Mouse (Mus musculus) hindbrain, embryonic 12.5 days (tissue): Measurements from ENCODE around the gene Arl5a. TPM values are rescaled to one million over a fixed set of nuclear protein-coding genes. Genes with fewer than 3 reads are reported as not detected.

Source experiments
- ATAC-seq: fragments of 200-750 bp; cut with Nextera tagmentation; 2 replicates; pipeline ENCODE4 v1.8.0; 2017; ENCODE audit warnings: moderate TSS enrichment; ENCODE audit not compliant: low FRiP score
- H3K27ac ChIP-seq: fragments of 300-500 bp; sonication (generic); 2 replicates; pipeline ENCODE4 v1.5.1; 2016; ENCODE audit warnings: mild to moderate bottlenecking
- H3K27me3 ChIP-seq: fragments of 300-500 bp; sonication (generic); 2 replicates; pipeline ENCODE4 v1.6.1; 2016; ENCODE audit warnings: mild to moderate bottlenecking
- H3K36me3 ChIP-seq: fragments of 300-500 bp; sonication (generic); 2 replicates; pipeline ENCODE4 v1.6.1; 2016; ENCODE audit warnings: mild to moderate bottlenecking
- H3K4me1 ChIP-seq: fragments of 300-500 bp; sonication (generic); 2 replicates; pipeline ENCODE4 v1.6.1; 2016
- H3K4me2 ChIP-seq: fragments of 300-500 bp; sonication (generic); replicated peaks from 2 replicates; pipeline ENCODE4 v1.6.1; 2016; ENCODE audit warnings: mild to moderate bottlenecking
- H3K4me3 ChIP-seq: fragments of 300-500 bp; sonication (generic); 2 replicates; pipeline ENCODE4 v1.5.1; 2016; ENCODE audit warnings: mild to moderate bottlenecking
- H3K9ac ChIP-seq: fragments of 300-500 bp; sonication (generic); 2 replicates; pipeline ENCODE4 v1.6.1; 2016; ENCODE audit warnings: mild to moderate bottlenecking, moderate library complexity
- H3K9me3 ChIP-seq: fragments of 300-500 bp; sonication (generic); replicated peaks from 2 replicates; pipeline ENCODE4 v1.6.1; 2016; ENCODE audit warnings: mild to moderate bottlenecking
- WGBS: fragments of 180-500 bp; shearing (Covaris S2); methylation state at CpG from one replicate; pipeline ENCODE4 v1.1.7; 2016; 5-methylcytosine and 5-hydroxymethylcytosine counted together
- polyA plus RNA-seq: library from polyadenylated mRNA; unstranded; fragments of >200 nt; fragmentation: Nextera tagmentation; extraction: Ambion mirVana; gene quantifications from 2 replicates; pipeline ENCODE4 v1.2.1, GENCODE M21; 2016

Arl5a gene
- polyA plus RNA-seq, 1 experiment from 2014 or later = 65.9 TPM

DNA sequence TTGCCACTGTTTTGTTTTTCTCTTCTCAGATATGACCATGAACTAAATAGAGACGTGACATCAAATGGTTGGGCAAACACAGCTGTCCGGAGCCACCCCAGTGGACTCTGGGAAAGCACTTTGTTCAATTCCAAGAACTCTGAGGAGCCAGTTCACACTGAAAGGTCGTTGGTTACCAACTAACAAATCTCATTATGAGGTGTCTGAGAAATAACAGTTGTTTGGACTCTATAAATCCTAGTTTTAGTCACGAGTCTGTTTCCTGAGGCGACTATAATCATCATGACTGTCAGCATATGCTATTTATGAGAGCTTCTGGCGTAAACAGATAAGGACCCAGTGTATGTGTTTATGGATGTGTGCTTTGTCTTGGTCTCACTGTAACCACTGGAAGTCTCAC is 52.2 kb downstream of the Arl5a start:
- Histone ChIP-seq H3K9ac (no peak overlapping the region), H3K36me3 (no peaks in the 10 kb centered on the region), H3K27me3 (no peaks in the 10 kb centered on the region), H3K4me2 (no peak overlapping the region), H3K4me3 (no peak overlapping the region), H3K27ac (no peak overlapping the region), H3K4me1 (no peaks in the 10 kb centered on the region), H3K9me3 (no peaks in the 10 kb centered on the region)
- ATAC-seq = no peak
- WGBS = 85% methylated on average over 6 of the region's 6 CpGs

DNA sequence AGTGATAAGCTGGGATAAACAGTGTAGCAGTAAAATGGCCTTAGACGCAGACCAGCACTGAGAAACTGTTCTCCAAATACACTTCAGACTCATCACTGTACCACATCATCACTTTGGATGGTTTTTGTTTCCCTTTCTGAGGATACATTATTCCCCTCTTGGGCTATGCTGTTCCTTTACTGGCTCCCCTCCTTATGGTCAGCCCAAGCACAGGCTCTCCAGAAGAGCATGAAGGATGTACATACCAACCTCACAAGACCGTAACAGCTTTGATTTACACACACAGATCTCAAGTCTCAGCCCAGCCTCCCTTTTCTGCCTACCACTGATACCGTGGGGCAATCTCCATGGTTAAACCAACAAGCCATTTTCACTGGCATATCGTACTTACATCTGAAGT is 52.6 kb downstream of the Arl5a start:
- Histone ChIP-seq H3K9me3 (no peaks in the 10 kb centered on the region), H3K27ac (no peak overlapping the region), H3K4me2 (no peak overlapping the region), H3K36me3 (no peaks in the 10 kb centered on the region), H3K9ac (no peak overlapping the region), H3K4me3 (no peak overlapping the region), H3K4me1 (no peaks in the 10 kb centered on the region; the same call in 1 of the 2 replicates), H3K27me3 (no peaks in the 10 kb centered on the region)
- 85% methylated on average over 4 of the region's 4 CpGs for WGBS
- ATAC-seq = no peak

DNA sequence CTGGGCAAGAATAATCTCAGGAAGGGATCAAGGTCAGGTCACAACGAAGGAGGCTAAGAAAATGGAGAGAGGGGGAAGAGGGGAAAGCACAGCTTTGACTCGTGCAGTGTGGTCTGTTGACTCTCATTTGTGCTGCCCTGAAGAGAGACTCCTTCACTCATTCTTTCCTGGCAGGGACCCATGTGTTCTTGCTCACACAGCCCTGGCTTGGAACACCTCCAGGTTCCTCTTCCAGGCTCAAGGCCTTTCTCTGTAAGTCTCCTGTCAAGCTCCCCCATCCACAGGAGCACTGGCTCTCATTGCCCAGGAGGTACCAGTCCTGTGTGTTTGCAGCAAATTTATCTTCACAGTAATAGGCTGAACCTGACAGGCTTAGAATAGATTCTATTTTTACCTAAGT is 53.6 kb downstream of the Arl5a start:
- 72% methylated on average over 2 of the region's 2 CpGs for WGBS

DNA sequence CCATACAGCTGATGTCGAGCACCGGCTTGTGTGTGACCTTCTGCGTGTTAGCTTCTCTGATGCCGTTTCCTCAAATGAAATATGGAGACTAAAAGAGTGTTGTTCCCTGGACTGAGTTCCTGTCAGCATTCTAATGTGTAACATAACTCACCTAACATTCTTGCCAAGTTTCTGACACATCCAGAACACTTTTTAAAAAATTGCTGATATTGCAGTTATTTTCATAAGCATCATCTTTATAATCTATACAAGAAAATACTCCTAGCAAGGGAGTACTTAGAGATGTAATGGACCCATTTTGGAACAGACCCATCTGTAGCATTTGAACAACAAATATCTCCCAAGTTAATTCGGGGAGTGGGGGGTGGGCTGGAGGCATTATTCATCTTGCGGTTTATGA is 55.1 kb downstream of the Arl5a start:
- H3K27me3 ChIP-seq = no peaks in the 10 kb centered on the region
- H3K27ac ChIP-seq = no peak overlapping the region

More for the DNA sequence above, 53.6 kb downstream of the Arl5a start:
- H3K9ac ChIP-seq = no peak overlapping the region
- ATAC-seq = no peak
- H3K4me1 ChIP-seq = no peaks in the 10 kb centered on the region; the same call in 1 of the 2 replicates
- no peak overlapping the region for H3K4me2 ChIP-seq
- H3K4me3 ChIP-seq = no peak overlapping the region
- H3K27me3 ChIP-seq = no peaks in the 10 kb centered on the region
- H3K27ac ChIP-seq = no peak overlapping the region
- no peaks in the 10 kb centered on the region for H3K9me3 ChIP-seq
- H3K36me3 ChIP-seq = no peaks in the 10 kb centered on the region

DNA sequence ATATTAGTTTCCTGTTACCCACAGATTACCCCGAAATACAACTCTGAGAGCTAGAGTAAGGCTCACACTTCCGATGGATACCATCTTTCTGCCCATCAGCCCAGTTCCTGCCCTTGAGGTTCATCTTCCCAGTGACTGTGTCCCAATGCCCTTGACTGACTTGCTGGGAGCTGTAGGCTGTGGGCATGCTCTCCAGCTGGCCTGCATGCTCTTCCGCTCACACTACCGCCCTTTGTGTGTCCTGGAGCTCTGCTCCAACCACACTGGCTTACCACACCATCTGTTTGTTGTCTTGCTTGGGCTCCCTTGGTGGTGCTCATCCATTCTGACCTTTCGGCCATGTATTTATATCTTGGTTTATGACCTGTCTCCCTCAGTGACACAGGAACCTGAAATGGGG is 57.0 kb downstream of the Arl5a start:
- H3K27me3 ChIP-seq = no peaks in the 10 kb centered on the region
- no peak overlapping the region for H3K4me2 ChIP-seq
- no peaks in the 10 kb centered on the region for H3K9me3 ChIP-seq
- H3K4me3 ChIP-seq = no peak overlapping the region
- ATAC-seq = no peak
- H3K9ac ChIP-seq = no peak overlapping the region
- no peaks in the 10 kb centered on the region for H3K36me3 ChIP-seq
- H3K4me1 ChIP-seq = no peaks in the 10 kb centered on the region; the same call in 1 of the 2 replicates
- no peak overlapping the region for H3K27ac ChIP-seq
- WGBS = 87% methylated on average over 5 of the region's 5 CpGs

More for the DNA sequence above, 55.1 kb downstream of the Arl5a start:
- H3K4me1 ChIP-seq = no peaks in the 10 kb centered on the region; the same call in 1 of the 2 replicates
- no peaks in the 10 kb centered on the region for H3K36me3 ChIP-seq
- no peak overlapping the region for H3K4me3 ChIP-seq
- WGBS = 92% methylated on average over 6 of the region's 6 CpGs
- no peaks in the 10 kb centered on the region for H3K9me3 ChIP-seq
- H3K4me2 ChIP-seq = no peak overlapping the region
- no peak overlapping the region for H3K9ac ChIP-seq
- ATAC-seq = no peak

DNA sequence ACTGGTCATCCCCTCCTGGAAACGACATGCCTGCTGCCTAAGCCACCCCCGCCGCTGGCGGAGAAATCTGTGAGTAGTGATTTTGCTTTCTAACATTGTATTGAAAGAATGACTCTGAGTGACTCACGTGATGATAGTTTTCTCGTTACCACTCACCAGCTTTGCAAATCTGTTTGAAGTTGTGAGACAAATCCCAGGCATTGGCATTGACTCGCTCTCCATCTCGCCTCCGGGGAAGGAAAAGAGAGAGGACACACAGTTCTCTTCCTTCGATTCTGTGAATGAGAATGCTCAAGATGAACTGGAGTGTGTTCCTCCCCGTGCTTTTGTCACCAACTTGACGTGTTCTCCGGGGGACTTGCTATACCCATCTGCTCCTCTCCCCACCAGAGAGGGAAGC is 57.5 kb downstream of the Arl5a start:
- 75% methylated on average over 13 of the region's 13 CpGs for WGBS
- no peaks in the 10 kb centered on the region; the same call in 1 of the 2 replicates for H3K4me1 ChIP-seq
- no peak overlapping the region for H3K4me2 ChIP-seq
- H3K27me3 ChIP-seq = no peaks in the 10 kb centered on the region
- no peaks in the 10 kb centered on the region for H3K36me3 ChIP-seq
- H3K4me3 ChIP-seq = no peak overlapping the region
- no peaks in the 10 kb centered on the region for H3K9me3 ChIP-seq
- no peak overlapping the region for H3K27ac ChIP-seq
- ATAC-seq = no peak
- H3K9ac ChIP-seq = no peak overlapping the region

DNA sequence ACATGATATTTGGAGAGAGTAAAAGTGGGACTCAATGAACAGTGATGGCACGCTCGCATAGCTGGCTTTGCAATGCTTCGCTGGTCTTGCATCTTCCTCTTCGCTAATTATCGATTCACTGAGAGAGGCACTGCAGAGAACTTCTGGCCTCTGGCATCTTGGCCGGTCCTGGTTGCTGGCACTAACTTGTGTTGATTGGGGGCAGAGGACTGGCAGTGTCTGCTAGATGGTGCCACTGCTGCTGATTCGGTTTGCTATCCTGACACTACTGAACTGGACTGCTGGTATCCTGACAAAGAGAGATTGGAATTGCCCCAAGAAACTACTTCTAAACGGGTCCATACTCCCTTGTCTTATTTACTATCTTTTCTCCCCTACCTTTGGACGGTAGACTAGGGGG is 63.6 kb downstream of the Arl5a start:
- no peak overlapping the region for H3K4me2 ChIP-seq
- no peaks in the 10 kb centered on the region for H3K27me3 ChIP-seq
- no peak for ATAC-seq
- H3K9me3 ChIP-seq = no peaks in the 10 kb centered on the region
- 92% methylated on average over 9 of the region's 9 CpGs for WGBS
- H3K27ac ChIP-seq = no peak overlapping the region
- 0 out of 2 replicates have a peak, but pooled peaks cover 4% of the 10 kb centered on the region for H3K4me1 ChIP-seq
- H3K9ac ChIP-seq = no peak overlapping the region
- H3K36me3 ChIP-seq = no peaks in the 10 kb centered on the region
- no peak overlapping the region for H3K4me3 ChIP-seq

DNA sequence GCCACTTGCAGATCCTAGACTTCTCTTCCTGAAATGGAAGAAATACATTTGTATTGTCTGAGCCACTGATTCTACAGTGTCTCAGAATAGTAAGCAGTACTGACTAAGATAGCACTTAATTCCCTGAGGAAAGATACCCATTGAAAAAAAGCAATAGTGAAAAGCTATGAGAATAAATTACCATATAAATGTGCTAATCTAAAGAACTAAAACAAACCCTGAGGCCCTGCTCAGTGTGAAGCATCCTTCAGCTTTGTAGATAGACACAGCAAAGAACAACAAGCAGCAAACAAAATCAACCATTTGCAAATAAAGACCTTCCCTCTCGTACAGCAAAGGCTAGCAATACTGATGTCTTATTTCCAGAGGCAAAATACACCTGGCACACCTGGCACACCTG is 65.0 kb downstream of the Arl5a start:
- no peaks in the 10 kb centered on the region for H3K9me3 ChIP-seq
- no peak overlapping the region for H3K27ac ChIP-seq
- no peaks in the 10 kb centered on the region for H3K36me3 ChIP-seq
- no peak overlapping the region for H3K4me3 ChIP-seq
- H3K9ac ChIP-seq = no peak overlapping the region
- H3K4me2 ChIP-seq = no peak overlapping the region
- H3K27me3 ChIP-seq = no peaks in the 10 kb centered on the region
- 52% methylated on average over 1 of the region's 1 CpGs for WGBS
- H3K4me1 ChIP-seq = 0 out of 2 replicates have a peak, but pooled peaks cover 4% of the 10 kb centered on the region
- peak; percentile 63 for ATAC-seq

DNA sequence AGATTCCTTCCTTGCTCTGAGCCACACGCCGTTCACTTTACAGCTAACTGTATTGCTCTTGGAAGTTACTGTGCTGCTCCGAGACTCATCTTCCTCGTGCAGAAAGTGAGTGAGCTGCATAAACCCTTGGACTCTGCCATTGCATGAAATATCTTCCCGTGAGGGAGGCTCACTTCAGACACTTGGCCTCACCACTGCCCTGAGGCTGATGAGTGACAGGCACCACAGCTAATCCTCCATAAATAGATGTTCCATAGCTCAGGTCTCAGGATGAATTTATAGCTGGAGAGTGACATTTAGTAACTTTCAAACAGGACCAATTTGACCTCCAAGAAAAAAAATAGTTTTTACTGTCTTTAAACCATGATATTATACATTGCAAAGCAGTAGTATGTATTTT is 66.5 kb downstream of the Arl5a start:
- Histone ChIP-seq H3K4me1 (0 out of 2 replicates have a peak, but pooled peaks cover 4% of the 10 kb centered on the region), H3K4me2 (no peak overlapping the region)
- 84% methylated on average over 5 of the region's 5 CpGs for WGBS

DNA sequence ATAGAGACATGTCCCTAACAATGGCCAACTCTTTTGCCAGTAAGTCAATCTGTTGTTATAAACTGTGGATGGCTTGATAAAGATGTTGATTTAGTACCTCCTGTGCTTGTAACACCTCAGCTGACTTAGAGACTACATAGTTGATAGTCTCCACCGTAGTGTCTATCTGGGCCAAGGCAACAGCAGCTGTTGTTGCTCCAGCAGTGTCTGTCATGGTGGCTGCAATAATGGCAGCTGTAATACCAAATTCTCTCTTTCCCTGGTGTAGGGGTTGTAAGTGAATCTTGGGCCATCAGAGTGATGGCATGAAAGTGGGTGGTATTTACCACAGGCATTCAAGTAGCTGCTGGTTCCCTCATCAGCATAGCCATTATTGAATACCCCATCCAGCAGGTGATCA is 73.7 kb downstream of the Arl5a start:
- no peak for ATAC-seq
- H3K9me3 ChIP-seq = 0 out of 2 replicates have a peak, but pooled peaks cover 4% of the 10 kb centered on the region
- no peak overlapping the region for H3K27ac ChIP-seq
- no peak overlapping the region for H3K4me3 ChIP-seq
- H3K36me3 ChIP-seq = no peaks in the 10 kb centered on the region
- no peaks in the 10 kb centered on the region for H3K27me3 ChIP-seq
- H3K4me2 ChIP-seq = no peak overlapping the region
- 97% methylated on average over 1 of the region's 1 CpGs for WGBS
- no peak overlapping the region for H3K9ac ChIP-seq
- H3K4me1 ChIP-seq = no peaks in the 10 kb centered on the region

More for the DNA sequence above, 66.5 kb downstream of the Arl5a start:
- Histone ChIP-seq H3K27me3 (no peaks in the 10 kb centered on the region), H3K9me3 (no peaks in the 10 kb centered on the region), H3K4me3 (no peak overlapping the region), H3K27ac (no peak overlapping the region), H3K36me3 (no peaks in the 10 kb centered on the region), H3K9ac (no peak overlapping the region)
- no peak for ATAC-seq

Other genes with a start within 250 kb of the Arl5a start
- gene Neb, start 46.4 kb downstream of the Arl5a start, polyA plus RNA-seq = 3.3 and 19.7 TPM in 2 replicates